Mouse (Mus musculus) liver, embryonic 14.5 days (tissue): ENCODE results near the gene Igfbp7.

ENCODE experiments used
- CTCF ChIP-seq: IDR thresholded peaks from 2 replicates; pipeline ENCODE4 v1.5.1; 2016; ENCODE audit warnings: antibody characterized with exemption, low read depth, control low read depth
- EP300 ChIP-seq: IDR thresholded peaks from 2 replicates; pipeline ENCODE4 v1.6.1; 2016; ENCODE audit warnings: antibody characterized with exemption, low read depth

DNA sequence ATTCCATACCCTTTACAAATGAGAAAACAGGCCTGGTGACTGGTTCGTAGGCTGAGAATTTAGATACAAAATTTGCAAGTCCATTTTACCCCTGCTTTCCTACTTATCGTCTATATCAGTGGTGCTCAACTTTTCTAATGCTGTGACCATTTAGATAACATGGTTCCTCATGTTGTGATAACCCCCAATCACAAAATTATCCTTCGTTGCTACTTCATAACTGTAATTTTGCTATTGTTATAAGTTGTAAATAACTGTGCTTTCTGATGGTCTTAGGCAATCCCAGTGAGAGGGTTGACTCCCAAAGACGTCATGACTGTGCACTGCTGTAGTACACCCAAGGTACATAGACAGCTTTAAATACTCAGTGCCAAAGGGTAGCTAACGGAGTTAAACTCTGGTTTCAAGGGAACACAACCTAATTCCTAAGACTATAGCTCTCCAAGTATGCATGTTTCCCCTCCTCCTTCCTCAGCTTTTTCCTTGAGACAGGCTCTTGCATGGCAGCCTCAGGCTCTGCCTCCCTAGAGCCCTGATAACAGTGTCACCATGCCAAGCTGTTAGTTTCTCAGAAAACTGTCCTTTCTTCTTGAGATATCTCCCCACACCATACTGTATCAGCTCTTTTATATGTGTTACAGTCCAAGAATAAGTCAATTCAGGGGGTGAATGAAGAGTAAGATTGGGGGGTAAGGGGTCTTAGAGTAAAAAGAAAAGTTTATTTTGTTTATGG, 99.9 kb downstream of the Igfbp7 start:
- TF ChIP-seq CTCF (no peak), EP300 (no peak)
